Mouse (Mus musculus) bone marrow macrophage, adult 2 months (primary cell): ENCODE data around the gene Olfr894.

ENCODE experiments used
- CTCF ChIP-seq: IDR thresholded peaks from 2 replicates; pipeline ENCODE4 v1.5.1; 2012; ENCODE audit warnings: low read depth, mild to moderate bottlenecking, low read length, moderate library complexity
- POLR2A ChIP-seq: IDR thresholded peaks from 2 replicates; pipeline ENCODE4 v1.6.1; 2012; ENCODE audit warnings: mild to moderate bottlenecking, low read depth, low read length, borderline replicate concordance

DNA sequence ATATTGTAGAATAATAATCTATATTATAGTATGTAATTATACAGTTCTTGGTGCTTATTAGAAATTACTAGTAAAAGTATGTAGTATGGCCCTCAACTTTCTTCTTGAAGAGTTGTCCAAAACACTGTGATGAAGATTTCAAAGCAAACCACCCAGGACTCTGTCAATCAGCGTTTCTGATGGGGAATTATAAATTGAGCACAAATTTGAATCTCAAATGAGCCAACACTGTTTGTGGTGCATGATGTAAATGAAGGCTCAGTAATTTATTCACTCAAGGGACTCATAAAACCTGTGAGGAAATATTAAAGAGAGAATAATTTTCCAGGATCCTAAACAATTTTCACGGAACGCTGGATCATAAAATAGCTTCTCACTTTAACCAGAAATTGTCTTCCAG lies 9.8 kb upstream of the Olfr894 start, which contains the start of gene Olfr893:
- TF ChIP-seq POLR2A: no peak
- no peak for TF ChIP-seq CTCF
